Mouse (Mus musculus): ENCODE measurements around the gene Ykt6.
"Not testable (repeated sequence)": the region's sequence is repeated elsewhere in the genome, so short reads cannot be mapped to it uniquely, and the experiment has no call there.

Ykt6 gene

DNA sequence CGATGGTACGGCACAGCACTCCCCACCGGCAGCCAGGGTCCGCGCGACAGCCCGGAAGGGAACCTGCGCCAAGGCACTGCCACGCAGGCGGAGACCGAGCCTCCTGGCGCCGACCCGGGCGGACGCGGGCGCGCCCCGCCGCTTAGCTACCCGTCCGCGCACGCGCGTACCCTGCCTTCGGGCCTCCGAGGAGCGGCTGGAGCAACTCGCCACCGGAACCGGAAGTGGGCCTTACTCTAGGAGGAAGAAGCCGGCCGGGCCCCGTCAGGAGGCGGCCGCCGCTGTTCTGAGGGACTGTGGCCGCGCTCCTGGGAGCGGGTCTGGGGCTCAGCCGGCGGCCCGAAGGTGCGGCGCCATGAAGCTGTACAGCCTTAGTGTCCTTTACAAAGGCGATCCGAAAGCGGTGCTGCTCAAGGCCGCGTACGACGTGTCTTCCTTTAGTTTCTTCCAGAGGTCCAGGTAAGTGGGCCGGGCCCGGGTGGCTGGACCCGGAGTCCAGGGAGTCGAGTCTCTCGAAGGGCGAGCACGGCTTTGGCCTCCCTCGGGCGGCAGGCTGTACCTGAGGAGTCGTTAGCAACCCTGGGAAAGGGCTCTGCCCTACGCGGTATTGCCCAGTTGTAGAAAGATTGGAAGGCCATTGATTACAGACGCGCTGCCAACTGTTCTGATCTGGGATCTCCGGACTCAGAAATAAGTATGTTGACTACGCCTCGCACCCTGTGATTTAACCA, at the start of gene Ykt6:
Gene Ykt6 (plus strand): TSS at position 148 of the 731 bp plus-strand sequence.
- peak; percentile 96 for DNase-seq

- no peak for DNase-seq
Observed at GRCm38 (mm10) chr11:5905778-5906518, 49.5 kb upstream of the Ykt6 start.

DNA sequence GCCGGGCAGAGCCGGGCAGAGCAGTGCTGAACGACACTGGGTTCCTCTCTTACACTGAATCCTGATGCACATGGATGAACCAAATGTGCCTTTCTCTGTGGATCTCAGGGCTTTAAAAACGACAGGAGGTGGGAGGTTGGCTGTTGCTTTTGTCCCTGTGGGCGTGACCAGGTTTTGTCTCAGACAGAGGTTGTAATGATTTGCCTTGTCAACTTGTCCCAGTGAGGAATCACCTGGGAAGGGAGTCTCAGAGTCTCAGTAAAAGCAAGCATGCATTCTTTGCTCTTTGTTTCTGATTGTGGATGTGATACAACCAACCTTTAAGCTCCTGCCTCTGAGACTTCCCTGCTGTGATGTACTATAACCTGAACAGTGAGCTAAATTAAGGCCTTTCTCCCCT, 48.4 kb upstream of the Ykt6 start:
- DNase-seq: no peak

DNA sequence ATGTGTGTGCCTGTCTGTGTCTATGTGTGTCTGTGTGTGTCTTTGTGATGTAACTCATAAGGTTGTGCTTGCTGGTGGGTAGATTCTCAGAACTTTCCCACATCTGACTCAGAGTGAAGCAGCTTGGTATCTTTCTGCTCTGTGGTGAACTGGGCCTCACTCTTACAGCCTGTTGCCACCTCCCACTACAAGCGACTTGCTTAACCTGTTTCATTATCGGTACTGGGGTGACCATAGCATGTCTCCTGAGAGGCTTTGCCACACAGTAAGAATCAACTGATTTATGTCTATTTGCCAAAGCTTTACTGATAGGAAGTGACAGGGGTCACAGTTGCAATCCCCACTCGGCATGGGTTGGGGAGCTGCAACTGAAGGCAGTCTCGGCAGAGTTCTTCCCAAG, 46.9 kb upstream of the Ykt6 start:
- no peak for DNase-seq

DNA sequence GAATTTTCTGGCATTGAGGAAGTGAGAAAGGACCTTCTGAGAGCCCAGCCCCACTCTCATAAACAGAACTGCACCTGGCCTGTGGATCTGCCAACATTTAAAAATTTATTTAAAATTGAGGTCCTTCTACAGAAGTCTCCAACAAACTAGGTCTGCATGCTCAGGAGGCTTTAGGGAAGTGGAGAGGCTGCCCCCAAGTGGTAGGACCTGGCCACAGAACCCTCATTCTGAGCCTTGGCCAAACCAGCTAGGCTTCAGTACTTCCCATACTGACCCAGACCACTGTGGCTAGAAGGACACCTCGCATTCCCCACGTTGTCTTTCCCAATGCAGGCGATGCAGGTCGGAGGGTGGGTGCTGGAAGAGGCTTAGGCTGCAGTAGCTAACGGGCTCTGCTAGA, 42.9 kb upstream of the Ykt6 start:
- peak; percentile 65 for DNase-seq

DNA sequence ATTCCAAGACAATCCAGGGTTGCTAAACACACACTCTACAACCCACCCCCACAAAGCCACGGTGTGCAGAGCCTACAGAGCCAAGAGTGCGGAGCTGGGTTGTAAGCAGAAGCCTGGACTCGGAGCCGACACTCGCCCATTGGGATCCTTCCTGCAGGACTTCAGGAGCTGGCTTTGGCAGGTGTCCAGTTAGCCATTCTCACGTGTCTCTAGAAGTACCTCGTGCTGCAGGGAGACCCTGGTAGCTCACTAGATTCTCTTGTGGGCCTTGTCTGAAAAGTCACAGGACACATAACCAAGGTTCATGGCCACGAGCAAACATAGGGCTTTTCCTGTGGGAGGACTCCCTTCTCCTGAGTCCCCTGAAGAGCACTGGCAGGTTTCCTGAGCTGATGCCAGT, 42.2 kb upstream of the Ykt6 start:
- DNase-seq: peak; percentile 20

DNA sequence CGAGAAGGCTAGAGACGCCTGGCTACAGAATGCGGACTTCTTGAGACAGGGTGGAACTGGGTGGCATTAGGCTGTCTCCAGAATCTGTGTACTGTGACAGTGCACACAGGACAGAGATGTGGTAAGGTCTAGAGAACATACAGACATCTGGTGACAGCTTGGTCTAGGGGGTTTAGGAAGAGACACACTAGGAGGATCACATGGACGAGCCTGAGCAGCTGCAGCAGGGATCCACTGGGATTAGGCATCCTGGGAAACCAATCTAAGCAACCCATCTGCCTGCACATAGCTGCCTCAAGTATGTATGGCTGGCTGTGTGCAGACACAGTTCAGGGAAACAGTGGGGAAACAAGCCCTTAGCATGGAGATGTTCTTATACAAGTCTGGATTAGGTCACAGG, 41.6 kb upstream of the Ykt6 start:
- peak; percentile 4 for DNase-seq

DNA sequence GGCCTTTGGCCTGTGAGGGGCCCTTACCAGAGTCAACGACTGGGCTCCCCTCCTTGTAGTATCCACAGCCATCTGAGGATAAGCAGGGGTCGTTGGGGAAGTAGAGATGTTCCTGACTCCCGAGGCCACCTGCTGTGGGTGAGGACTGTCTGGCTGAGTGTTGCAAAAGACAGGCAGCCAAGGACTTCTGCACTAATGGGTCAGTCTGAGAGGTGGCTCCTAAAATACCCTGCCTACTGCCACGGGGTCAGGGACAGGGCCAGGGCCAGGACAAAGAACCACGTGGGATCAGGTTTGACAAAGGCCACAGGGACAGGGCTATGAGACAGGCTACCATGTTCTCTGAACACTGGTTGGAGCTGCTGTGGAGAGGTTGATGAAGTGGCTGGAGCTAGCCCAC, 40.6 kb upstream of the Ykt6 start:
- no peak for DNase-seq

GRCm38 (mm10) chr11:5915429-5916177, 39.9 kb upstream of the Ykt6 start:
- peak; percentile 38 for DNase-seq

- no peak for DNase-seq
Observed at GRCm38 (mm10) chr11:5916178-5916548, 39.3 kb upstream of the Ykt6 start.

DNA sequence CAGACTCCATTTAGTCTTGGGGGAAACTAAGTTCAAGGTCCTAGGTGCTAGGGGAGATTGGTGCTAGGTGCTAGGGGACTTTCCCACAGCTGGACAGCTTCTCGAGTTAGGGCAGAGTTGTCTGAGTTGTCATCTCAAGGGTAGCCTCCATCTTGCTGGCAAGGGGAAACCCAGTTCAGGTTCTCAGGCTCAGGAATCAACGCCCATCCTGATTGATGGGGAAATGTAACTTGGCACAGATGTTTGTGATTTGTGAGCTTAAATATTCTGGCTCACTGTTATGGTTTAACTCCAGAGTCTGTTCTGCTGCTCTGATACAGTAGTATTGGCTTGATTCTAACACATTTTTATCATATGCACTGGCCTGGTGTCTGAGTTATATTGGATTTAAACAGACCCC, 37.4 kb upstream of the Ykt6 start:
- DNase-seq: no peak

GRCm38 (mm10) chr11:5919606-5920005, 35.9 kb upstream of the Ykt6 start:
- no peak for DNase-seq

DNA sequence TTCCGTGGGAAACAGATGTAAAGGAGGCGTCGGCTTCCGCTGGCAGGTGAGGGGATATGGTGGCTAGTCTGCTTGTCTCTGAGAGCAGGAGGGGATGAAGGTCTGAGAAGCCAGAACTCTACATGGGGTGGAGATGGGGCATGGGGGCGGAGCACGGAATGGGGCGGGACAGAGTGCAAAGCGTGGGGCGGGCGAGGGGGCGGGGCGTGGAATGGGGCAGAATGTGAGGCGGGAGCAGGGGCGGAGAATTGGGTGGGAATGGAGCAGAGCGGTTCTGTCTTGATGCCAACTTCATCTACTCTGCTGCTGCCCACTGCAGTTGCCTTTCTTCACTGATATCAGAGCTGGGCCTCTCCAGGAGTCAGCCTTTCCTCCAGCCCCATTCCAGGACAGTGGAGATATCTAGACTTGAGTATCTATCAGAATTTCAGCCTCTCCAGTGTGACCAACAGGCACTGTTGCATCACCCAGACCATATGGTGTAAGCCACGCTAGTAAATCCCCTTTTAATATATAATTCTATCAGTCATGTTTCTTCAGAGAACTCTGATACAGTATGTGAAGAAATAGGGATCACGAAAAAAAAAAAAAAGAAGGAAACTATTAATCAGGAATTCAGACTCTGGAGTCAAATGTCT, 35.1 kb upstream of the Ykt6 start:
- no peak for DNase-seq

DNA sequence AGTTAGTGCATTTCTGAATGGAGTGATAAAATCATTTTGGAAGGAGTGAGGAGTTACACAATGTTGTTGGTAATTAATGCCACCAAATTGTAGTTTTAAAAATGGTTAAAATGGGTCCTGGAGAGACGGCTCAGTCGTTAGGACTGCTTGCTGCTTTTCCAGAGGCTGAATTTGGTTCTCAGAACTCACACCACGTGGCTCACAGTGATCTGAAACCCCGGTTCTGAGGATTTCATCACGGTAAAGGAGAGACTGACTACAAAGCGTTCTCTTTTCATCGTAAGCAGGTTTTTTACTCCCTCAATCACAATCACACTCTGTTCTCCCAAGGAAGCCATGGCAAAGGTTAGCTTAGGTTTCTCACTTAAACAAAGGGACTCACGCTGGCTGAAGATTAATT, 30.8 kb upstream of the Ykt6 start:
- DNase-seq: no peak

DNA sequence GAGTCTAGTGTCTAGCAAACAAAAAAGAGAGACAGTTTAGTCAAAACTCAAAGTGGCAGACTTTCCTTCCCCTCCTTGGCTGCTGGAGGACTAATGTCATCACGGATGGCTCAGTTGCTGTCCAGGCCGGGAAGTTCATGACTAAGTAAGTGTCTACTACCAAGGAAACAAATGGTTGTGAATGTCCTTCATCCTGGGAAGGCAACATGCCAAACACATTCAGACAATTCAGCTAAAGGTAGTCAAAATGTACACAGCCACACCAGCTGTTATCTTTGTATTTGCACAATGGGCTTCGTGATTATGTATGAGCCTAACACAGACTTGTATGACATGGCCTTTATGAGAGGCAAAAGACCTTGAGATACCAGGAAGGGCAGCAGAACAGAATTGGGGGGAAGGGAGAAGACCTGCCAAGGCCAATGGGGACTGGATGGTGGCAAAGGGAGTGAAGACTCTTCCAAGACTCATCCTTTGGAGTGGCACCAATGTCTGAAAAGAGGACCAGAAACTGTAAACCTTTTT, 28.7 kb upstream of the Ykt6 start:
- no peak for DNase-seq

GRCm38 (mm10) chr11:5930578-5930977, 24.9 kb upstream of the Ykt6 start:
- no peak for DNase-seq

GRCm38 (mm10) chr11:5931947-5932346, 23.5 kb upstream of the Ykt6 start:
- not testable (repeated sequence) for DNase-seq

DNA sequence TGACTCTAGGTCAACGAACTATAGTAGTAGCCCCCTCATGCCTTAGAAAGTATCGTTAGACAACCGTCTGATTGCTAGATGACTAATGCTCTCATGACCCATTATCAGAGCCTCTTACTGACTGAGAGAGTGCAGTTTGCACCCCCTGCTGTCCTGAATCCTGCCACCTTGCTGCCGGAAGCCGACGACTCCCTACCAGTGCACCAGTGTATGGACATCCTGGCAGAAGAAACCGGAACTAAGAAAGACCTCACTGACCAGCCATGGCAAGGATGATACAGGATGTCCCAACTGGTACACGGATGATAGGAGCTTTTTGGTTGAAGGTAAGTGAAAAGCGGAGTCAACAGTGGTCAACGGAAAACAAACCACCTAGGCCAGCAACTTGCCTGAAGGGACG, 21.0 kb upstream of the Ykt6 start:
- not testable (repeated sequence) for DNase-seq

DNA sequence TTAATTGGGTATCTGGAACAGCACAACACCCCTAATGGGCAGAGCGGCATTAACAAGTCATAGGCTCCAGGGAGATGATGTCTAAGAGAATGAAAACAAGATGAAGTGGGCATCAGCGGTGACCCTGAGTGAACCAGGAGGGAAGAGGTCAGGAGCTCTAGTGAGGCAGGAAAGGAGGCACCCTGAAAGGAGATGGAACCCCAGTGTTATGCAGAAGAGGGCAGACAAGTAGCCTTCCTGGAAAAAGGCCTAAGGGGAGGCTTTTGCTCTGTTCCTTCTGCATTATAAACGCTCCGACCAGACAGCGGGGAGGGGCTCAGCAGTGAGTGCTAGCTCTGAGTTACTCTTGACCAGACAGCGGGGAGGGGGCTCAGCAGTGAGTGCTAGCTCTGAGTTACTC, 12.5 kb upstream of the Ykt6 start:
- no peak for DNase-seq

- DNase-seq: no peak
Observed at GRCm38 (mm10) chr11:5945096-5945495, 10.4 kb upstream of the Ykt6 start.

GRCm38 (mm10) chr11:5947796-5948195, 7.7 kb upstream of the Ykt6 start:
- no peak for DNase-seq

GRCm38 (mm10) chr11:5948546-5949250, 6.8 kb upstream of the Ykt6 start:
- DNase-seq: no peak
